Mouse (Mus musculus) limb, embryonic 14.5 days (tissue): Measurements from ENCODE around the gene Fmc1. TPM values are rescaled to one million over a fixed set of nuclear protein-coding genes. Genes with fewer than 3 reads are reported as not detected.

Experiments used
- ATAC-seq: fragments of 200-750 bp; cut with Nextera tagmentation; 2 replicates; pipeline ENCODE4 v1.8.0; 2017; ENCODE audit warnings: low read depth, moderate number of reproducible peaks, moderate TSS enrichment; ENCODE audit not compliant: low FRiP score
- DNase-seq: peaks from one replicate; pipeline ENCODE4 v3.0.0-alpha.2; 2015; ENCODE audit warnings: low spot score
- H3K27ac ChIP-seq: fragments of 300-500 bp; sonication (generic); replicated peaks from 2 replicates; pipeline ENCODE4 v1.5.1; 2014; ENCODE audit warnings: low read depth, mild to moderate bottlenecking, low read length, moderate library complexity, mixed read lengths
- H3K27me3 ChIP-seq: fragments of 300-500 bp; sonication (generic); 2 replicates; pipeline ENCODE4 v1.6.1; 2014; ENCODE audit warnings: low read length, mixed read lengths; ENCODE audit not compliant: control insufficient read depth, insufficient read depth
- H3K36me3 ChIP-seq: fragments of 300-500 bp; sonication (generic); 2 replicates; pipeline ENCODE4 v1.6.1; 2014; ENCODE audit warnings: mild to moderate bottlenecking, low read length, moderate library complexity, mixed read lengths; ENCODE audit not compliant: control insufficient read depth, insufficient read depth
- H3K4me1 ChIP-seq: fragments of 300-500 bp; sonication (generic); 2 replicates; pipeline ENCODE4 v1.6.1; 2014; ENCODE audit warnings: antibody characterized with exemption, low read length, mixed read lengths; ENCODE audit not compliant: control insufficient read depth, insufficient read depth
- H3K4me2 ChIP-seq: fragments of 300-500 bp; sonication (generic); replicated peaks from 2 replicates; pipeline ENCODE4 v1.6.1; 2014; ENCODE audit warnings: low read depth, mild to moderate bottlenecking, low read length, moderate library complexity; ENCODE audit not compliant: severe bottlenecking
- H3K4me3 ChIP-seq: fragments of 300-500 bp; sonication (generic); replicated peaks from 2 replicates; pipeline ENCODE4 v1.5.1; 2014; ENCODE audit warnings: low read length
- H3K9ac ChIP-seq: fragments of 300-500 bp; sonication (generic); 2 replicates; pipeline ENCODE4 v1.6.1; 2014; ENCODE audit warnings: mild to moderate bottlenecking, low read depth, low read length, moderate library complexity; ENCODE audit not compliant: severe bottlenecking
- H3K9me3 ChIP-seq: fragments of 300-500 bp; sonication (generic); 2 replicates; pipeline ENCODE4 v1.6.1; 2016; ENCODE audit warnings: low read length; ENCODE audit not compliant: control insufficient read depth
- POLR2A ChIP-seq: fragments of 200-500 bp; IDR thresholded peaks from 2 replicates; pipeline ENCODE4 v1.8.0; 2012; ENCODE audit warnings: inconsistent platforms, mild to moderate bottlenecking, moderate library complexity, borderline replicate concordance; ENCODE audit not compliant: insufficient read depth, insufficient read length; ENCODE audit errors: extremely low read depth
- WGBS: fragments of 180-500 bp; shearing (Covaris S2); extraction: QIAGEN DNeasy Blood & Tissue Kit; methylation state at CpG from one replicate; pipeline ENCODE4 v1.1.7; 2014; 5-methylcytosine and 5-hydroxymethylcytosine counted together
- polyA plus RNA-seq, 2 experiments: library from polyadenylated mRNA; depleted of rRNA in 1 of 2; stranded (reverse) in 1 of 2; unstranded in 1 of 2; fragments of >200 nt; fragmentation: Nextera tagmentation in 1 of 2; extraction: Ambion mirVana in 1 of 2; gene quantifications; 2 replicates each; pipeline versions ENCODE4 v1.2.1 to v1.2.3; 2012 to 2014

Fmc1 gene
- polyA plus RNA-seq, 2 experiments = 87.5 to 102 TPM

GRCm38 (mm10) chr6:38550250-38551061, 17.2 kb downstream of the Fmc1 start:
- ATAC-seq (peak; percentile 3; the same call in 1 of the 2 replicates), DNase-seq (peak; percentile 68)
- H3K4me3 ChIP-seq = peak overlapping the region; percentile 72
- no peaks in the 10 kb centered on the region for H3K27me3 ChIP-seq
- H3K4me1 ChIP-seq = peaks cover 10% of the 10 kb centered on the region
- no peaks in the 10 kb centered on the region for H3K9me3 ChIP-seq
- peak overlapping the region; percentile 100 for H3K27ac ChIP-seq
- no peak for TF ChIP-seq POLR2A
- H3K36me3 ChIP-seq = peaks cover 4% of the 10 kb centered on the region
- peak overlapping the region; percentile 63 for H3K4me2 ChIP-seq
- 7% methylated on average over 28 of the region's 28 CpGs for WGBS
- peak overlapping the region; percentile 97 for H3K9ac ChIP-seq

- H3K9me3 ChIP-seq = no peaks in the 10 kb centered on the region
- DNase-seq (peak; percentile 97), ATAC-seq (peak; percentile 88)
- peak within 1 kb of the TSS; percentile 72 for H3K4me3 ChIP-seq
- H3K36me3 ChIP-seq = peaks cover 9% of the 10 kb centered on the region
- peak within 1 kb of the TSS; percentile 100 for H3K27ac ChIP-seq
- H3K9ac ChIP-seq = peak within 1 kb of the TSS; percentile 97
- no peaks in the 10 kb centered on the region for H3K27me3 ChIP-seq
- peak within 1 kb of the TSS; percentile 63 for H3K4me2 ChIP-seq
- peaks cover 10% of the 10 kb centered on the region for H3K4me1 ChIP-seq
- under 1% methylated on average over 80 of the region's 98 CpGs for WGBS
- 0 out of 2 replicates have a peak, but pooled peaks have one; percentile 74 for TF ChIP-seq POLR2A
These were observed 18.0 kb downstream of the Fmc1 start, which contains the start of gene Luc7l2 for GRCm38 (mm10) chr6:38551062-38551988. TSS of gene Luc7l2 (plus strand) at chr6:38551334.

GRCm38 (mm10) chr6:38551989-38552635, 18.8 kb downstream of the Fmc1 start:
- ATAC-seq = peak; percentile 92
- no peaks in the 10 kb centered on the region for H3K27me3 ChIP-seq
- WGBS = under 1% methylated on average over 31 of the region's 32 CpGs

GRCm38 (mm10) chr6:38552636-38553000, 19.3 kb downstream of the Fmc1 start:
- Histone ChIP-seq H3K4me2 (peak overlapping the region; percentile 38), H3K36me3 (peaks cover 9% of the 10 kb centered on the region), H3K27me3 (no peaks in the 10 kb centered on the region), H3K9me3 (no peaks in the 10 kb centered on the region), H3K9ac (peak overlapping the region; percentile 97), H3K27ac (peak overlapping the region; percentile 100), H3K4me3 (peak overlapping the region; percentile 72), H3K4me1 (peaks cover 10% of the 10 kb centered on the region)
- no peak for TF ChIP-seq POLR2A
- WGBS = 16% methylated on average over 5 of the region's 5 CpGs
- ATAC-seq (no peak), DNase-seq (no peak)

More at GRCm38 (mm10) chr6:38551989-38552635, 18.8 kb downstream of the Fmc1 start:
- Histone ChIP-seq H3K4me2 (peak overlapping the region; percentile 38), H3K27ac (peak overlapping the region; percentile 100), H3K4me1 (peaks cover 10% of the 10 kb centered on the region), H3K9me3 (no peaks in the 10 kb centered on the region), H3K36me3 (peaks cover 9% of the 10 kb centered on the region), H3K9ac (peak overlapping the region; percentile 97), H3K4me3 (peak overlapping the region; percentile 72)
- DNase-seq = peak; percentile 98
- no peak for TF ChIP-seq POLR2A
